Mouse (Mus musculus) megakaryocyte progenitor cell, adult 5-6 weeks (primary cell): Measurements from ENCODE around the gene Dnajb5. TPM values are rescaled to one million over a fixed set of nuclear protein-coding genes. Genes with fewer than 3 reads are reported as not detected.

ENCODE experiments used
- ATAC-seq: replicated peaks from 2 replicates; pipeline ENCODE4 v1.8.0; 2016; ENCODE audit warnings: mild to moderate bottlenecking, moderate TSS enrichment, inconsistent platforms; ENCODE audit not compliant: poor library complexity
- total RNA-seq, 2 experiments: library from RNA; stranded (forward) in 1 of 2; stranded (reverse) in 1 of 2; fragments of 157-497, 149-512 nt in 1 of 2; fragments of 200-1000 nt in 1 of 2; gene quantifications; 2 replicates each; pipeline versions ENCODE4 v1.2.3 to v1.2.4; 2015 to 2017

Gene Dnajb5
- total RNA-seq, 2 experiments from 2014 or later: 1.1 to 4.5 TPM

DNA sequence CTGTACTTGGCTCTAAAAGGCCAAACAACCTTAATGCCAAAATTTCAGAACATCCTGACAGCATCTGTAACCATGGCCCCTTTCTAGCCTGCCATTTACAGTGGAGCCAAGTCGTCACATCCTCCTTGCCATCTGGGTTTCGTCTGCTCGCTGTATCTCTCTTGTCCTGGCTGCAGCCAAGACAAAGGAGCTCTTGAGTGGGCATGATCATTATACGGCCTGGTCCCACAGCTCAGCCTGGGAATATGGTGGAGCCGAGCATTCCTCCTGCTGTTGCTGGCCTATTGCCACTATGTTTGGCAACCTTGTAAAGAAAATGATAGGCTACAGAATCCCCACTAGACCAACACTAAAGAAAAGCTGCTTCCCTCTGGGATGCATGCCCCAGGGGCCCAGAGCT lies 6.3 kb upstream of the Dnajb5 start:
- ATAC-seq: no peak

DNA sequence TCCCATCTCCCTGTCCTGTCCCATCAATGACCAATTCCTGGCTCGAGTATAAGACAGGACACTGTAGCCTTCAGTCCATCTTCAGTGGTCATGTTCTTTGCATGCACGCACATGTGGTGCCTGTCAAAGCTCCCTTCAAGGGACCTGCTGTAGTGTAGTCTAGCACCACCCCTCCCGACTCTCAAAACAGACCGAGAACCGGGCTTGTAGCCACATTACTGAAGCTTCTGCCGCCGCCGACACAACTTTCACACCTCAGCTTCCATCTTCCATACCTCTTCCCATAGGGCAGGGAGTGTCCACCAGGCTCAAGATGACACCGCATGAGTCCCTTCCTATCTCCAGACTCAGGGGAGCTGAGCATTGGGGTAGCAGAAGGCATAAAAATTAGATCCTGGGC lies 5.4 kb upstream of the Dnajb5 start:
- ATAC-seq: no peak

GRCm38 (mm10) chr4:42945043-42945442 lies 4.6 kb upstream of the Dnajb5 start:
- no peak for ATAC-seq

DNA sequence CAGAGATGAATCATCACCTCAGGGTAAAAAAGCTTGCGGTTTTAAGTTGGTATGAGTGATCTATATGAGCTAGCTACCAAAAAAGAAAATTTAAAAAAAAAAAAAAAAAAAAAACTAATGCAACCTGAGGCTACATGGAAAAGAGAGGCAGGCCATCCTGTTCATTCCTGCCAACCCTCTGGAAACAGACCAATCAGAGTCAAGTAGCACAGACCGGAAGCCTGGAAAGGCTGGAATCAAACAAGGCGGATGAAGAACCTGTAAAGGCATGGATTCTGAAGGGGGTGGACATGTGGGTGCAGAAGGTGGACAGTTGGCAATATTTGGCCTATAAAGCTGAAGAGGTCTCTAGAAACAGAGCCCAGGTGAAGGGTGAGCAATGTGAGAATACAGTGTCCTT lies 4.2 kb upstream of the Dnajb5 start:
- ATAC-seq: no peak

DNA sequence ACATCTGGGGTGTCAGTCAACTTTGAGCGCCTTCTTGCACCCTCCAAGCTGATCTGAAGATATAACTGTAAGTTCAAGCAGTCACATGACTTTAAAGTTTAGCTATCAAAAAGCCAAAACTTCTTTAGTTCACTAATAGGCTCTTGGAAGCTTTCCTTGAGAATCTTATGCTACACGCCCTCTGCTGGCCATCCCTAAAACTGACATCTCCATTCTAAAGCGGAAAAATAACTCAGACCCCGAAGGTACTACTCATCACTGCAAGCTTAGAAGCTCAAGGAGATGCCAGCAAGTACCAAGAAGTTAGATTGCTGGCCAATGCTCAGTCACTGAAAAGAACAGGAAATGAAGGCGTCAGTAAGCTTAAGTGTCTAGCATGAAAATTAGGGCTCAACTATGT lies 3.7 kb upstream of the Dnajb5 start:
- 0 out of 2 replicates have a peak, but pooled peaks have one; percentile 30 for ATAC-seq

DNA sequence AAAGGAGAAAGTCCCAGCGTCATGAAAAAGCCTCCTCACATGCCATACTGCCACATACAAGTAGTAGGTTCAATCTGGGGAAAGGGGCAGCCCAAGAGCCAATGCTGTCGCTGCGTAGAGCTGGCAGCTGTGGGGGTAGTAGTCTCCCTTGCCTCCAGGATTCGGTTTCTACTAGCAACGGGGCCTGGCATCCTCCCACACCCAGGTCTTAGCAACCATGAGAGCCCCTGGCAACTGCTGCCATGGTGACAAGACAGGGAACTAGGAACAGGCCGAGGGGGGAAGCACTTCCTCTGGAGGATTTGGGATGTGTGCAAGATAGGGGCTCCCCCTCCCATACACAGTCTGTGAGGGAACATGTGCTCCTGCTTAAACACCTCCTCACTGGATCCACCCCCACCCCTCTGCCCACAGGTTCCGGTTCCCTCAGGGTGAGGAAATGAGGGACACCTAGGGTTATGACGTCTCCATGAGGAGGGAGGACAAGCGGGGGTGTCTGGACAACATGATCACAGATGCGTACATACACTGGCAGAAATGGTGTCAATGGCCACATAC lies 2.8 kb upstream of the Dnajb5 start:
- no peak for ATAC-seq

GRCm38 (mm10) chr4:42948527-42948926 lies 1.1 kb upstream of the Dnajb5 start:
- no peak for ATAC-seq

DNA sequence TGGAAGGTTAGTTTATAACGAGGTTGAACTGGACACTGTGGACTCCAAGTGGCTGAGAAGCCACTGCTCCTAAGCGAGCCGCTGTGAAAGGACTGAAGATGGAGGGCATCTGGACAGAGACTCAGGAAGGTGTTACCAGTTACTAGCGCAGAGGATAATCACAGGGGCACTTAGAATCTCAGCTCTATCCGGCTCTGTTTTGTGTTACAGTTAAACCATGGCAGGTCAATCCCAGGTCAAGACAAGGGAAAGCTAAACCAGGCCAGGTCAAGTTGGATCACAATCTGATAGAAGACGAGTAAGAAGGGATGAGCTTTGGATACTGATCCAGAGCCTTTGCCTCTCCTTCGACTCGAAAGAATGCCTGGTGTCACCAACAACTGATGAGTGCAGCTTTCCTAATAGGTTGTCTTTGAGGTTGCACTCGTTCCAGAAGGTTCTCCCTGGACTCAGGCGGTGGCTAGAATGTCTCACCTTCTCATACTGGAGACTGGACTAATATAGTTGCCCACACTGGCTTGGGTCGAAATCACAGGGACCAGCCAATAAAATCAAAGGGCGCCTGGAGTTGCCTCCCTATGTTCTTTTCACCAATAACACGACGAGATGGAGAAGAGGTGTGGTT lies 451 bp upstream of the Dnajb5 start:
- no peak for ATAC-seq

- ATAC-seq: peak; percentile 48
Observed at GRCm38 (mm10) chr4:42950065-42950558, 498 bp downstream of the Dnajb5 start.

DNA sequence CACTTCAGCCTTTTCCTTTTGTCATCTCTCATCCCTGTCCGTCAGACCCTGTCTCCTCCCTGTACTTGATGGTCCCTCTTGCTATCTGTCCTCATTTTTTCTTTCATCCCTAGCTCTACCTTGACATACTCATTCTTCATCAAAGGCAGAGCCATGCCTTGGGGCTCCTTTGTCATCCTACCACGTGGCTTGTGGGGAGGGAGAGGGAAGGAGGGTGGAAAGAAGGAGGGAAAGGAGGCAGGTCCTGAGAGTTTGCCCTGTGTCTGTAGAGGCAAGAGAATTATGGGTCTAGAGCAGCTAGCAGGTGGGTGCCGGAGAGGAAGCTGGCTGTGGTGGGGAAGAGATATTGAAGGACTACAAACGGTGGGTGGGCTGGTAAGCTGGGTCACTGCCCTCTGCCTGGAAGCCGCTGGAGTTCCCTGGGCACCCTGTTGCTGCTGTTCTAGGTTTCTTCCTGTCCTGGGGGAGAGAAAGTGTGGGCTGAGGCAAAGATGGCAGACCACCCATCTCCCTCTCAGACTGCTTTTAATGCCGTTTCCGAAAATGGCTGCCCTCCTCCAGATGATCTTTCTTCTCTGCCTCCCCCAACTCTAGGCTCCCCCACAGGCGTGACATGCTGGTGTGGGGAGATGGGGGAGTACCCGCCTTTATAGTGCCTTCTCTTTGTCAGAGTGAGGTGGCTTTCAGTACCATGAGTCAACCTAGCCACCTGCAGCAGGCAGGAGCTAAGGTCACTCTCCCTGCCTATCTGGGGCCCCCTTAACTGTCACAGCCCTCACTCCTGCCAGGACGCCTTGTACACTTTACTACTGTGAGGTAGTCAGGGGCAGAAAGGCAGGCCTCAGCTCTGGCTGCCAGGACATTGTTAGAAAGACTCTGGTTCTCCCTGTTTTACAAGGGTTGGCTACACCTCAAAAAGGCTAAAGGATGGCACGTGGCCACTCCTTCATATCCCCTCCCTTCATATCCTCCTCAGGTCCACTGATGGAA lies 1.9 kb downstream of the Dnajb5 start:
- no peak for ATAC-seq

DNA sequence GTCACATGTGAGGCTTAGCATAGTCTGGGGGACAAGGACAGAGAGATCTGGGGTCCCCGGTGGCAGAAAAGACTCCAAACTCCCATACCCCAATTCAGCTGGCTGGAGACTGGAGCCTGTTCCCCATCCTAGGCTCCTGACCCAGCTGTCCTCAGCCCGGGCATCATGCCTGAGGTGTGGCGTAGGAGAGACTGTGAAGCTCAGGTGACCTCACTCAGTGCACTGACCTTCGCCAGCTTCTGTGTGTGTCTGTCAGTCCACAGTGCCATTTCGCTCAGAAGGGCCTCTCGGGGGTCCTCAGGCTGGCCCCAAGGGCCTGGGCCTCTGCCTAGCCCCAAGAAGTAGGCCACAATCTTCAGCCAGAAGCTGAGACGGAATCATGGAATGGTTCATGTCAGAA lies 2.9 kb downstream of the Dnajb5 start:
- ATAC-seq: no peak

DNA sequence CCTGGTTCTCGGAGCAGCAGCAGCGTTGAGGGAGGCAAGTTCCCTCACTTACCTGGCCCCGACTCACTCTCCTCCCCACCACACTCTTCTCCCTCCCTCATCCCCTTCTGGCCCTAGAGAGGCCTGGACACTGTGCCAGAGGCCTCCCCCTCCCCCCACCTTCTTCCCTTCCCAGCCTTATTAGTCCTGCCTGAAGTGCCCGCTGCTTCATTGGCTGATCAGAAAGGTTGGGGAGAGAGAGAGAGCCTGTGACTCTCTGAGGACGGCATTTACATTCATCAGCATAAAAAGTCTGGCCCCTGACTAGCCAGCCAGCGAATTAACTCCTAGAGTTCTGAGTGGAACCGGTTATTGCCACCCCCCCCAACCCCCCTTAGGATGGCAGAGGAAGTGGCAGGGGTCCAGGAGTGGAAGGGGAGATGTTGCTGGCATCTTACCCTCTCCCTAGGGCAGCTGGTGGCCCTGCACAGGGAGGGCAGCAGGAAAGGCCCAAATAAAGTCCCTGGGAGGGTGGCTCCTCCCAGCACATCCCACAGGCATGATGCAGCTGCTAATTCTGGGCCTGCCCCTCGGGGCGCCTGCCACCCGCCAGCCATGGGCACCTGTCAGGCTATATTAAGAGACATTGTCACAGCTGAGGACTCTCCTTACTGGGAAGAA lies 4.0 kb downstream of the Dnajb5 start:
- ATAC-seq: no peak

DNA sequence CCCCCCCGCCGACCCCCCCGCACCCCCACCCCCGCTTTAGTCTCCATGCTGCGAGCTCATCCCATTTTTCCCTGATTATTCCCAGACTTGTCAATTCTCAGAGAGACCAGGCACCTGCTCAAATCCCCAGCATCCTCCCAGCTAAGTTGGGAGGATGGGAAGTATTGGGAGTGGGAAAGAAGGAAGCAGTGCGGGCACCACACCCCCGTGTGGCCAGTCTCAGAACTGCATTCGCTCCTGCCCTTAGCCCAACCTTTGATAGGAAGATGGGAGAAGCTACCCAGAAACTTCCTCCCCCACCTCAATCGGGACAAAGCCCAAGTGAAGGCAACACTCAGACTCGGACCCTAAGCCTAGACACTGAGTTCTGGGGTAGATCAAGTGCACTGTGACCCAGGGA lies 4.7 kb downstream of the Dnajb5 start:
- ATAC-seq: peak; percentile 37

- no peak for ATAC-seq
Observed at GRCm38 (mm10) chr4:42955200-42955599, 5.6 kb downstream of the Dnajb5 start.

DNA sequence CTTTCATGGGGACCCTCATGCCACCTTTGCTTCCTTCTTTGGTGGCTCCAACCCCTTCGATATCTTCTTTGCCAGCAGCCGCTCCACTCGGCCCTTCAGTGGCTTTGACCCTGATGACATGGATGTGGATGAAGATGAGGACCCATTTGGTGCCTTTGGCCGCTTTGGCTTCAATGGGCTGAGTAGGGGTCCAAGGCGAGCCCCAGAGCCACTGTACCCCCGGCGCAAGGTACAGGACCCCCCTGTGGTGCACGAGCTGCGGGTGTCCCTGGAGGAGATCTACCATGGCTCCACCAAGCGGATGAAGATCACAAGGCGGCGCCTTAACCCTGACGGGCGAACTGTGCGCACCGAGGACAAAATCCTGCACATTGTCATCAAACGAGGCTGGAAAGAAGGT lies 7.0 kb downstream of the Dnajb5 start:
- no peak for ATAC-seq

DNA sequence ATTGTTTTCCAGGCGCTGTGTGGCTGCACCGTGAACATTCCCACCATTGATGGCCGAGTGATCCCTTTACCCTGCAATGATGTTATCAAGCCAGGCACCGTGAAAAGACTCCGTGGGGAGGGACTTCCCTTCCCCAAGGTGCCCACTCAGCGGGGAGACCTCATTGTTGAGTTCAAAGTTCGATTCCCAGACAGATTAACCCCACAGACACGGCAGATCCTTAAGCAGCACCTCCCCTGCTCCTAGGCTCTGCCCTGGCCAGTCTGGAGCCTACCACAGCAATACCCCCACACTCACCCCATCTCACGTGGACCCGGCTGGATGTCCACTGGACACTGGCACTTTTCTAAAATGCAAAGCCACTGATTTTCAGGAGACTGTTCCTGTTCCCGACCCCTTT lies 7.7 kb downstream of the Dnajb5 start:
- no peak for ATAC-seq

GRCm38 (mm10) chr4:42957979-42958378 lies 8.4 kb downstream of the Dnajb5 start:
- no peak for ATAC-seq

DNA sequence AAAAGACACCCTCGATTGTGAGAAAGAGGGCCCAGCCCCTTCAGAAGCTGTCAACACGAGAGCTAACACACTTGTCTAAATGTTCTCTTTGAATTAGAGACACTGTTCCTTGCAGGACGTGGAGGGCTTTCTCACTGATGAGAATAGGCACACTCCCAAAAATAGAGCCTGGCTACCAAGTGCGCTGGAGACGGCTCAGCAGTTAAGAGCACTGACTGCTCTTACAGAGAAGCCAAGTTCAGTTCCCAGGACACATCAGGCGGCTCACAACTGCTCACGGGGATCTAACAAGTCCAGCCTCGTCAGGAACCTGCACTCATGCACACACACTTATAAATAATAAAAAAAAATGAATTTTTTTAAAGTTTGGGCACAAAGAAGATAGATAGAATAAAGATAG lies 9.3 kb downstream of the Dnajb5 start:
- ATAC-seq: no peak

GRCm38 (mm10) chr4:42959382-42959781 lies 9.8 kb downstream of the Dnajb5 start:
- no peak for ATAC-seq

- peak; percentile 85 for ATAC-seq
Observed at GRCm38 (mm10) chr4:42961592-42961991, 12.0 kb downstream of the Dnajb5 start.

DNA sequence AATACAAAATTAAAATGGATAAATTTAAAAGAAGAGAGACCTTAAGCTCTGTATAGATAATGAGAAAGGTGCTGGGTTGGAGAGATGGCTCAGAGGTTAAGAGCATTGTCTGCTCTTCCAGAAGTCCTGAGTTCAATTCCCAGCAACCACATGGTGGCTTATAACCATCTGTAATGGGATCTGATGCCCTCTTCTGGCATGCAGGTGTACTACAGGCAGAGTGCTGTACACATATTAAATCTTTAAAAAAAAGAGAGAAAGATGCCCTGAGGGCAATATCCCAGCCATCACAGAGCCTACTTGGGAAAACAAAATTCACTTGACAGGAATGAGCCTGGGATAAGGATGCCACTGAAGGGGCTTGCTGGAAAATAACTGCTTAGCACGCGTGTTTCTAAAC lies 13.9 kb downstream of the Dnajb5 start:
- ATAC-seq: no peak
